Mouse (Mus musculus): ENCODE results near the gene Pacs1. TPM values are rescaled to one million over a fixed set of nuclear protein-coding genes. Genes with fewer than 3 reads are reported as not detected.
A peak's percentile ranks its signal among the peaks of the same experiment; 100 is the strongest.

Gene Pacs1
- polyA plus RNA-seq, 1 experiment from 2014 or later, result 9.3 TPM

DNA sequence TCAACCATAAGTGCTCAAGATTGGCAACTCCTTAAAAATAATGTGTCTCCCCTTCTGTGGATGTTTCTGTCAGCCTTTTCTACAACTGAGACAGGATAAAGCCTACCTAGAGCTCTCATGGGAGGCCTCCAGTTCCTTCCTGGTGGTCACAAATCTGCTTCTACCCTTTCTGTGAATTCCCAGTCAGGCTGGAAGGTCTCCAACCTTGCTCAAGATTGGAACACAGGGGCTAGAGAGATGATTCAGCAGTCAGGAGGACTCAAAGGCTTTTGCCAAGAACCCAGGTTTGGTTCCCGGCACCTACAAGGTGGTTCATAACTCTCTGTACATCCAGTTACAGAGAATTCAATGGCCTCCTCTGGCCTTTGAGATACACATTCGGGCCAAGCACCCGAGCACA lies 149.7 kb downstream of the Pacs1 start:
- DNase-seq (ENCODE audit: low spot score), result no peak
- no peak for TF ChIP-seq CTCF (IDR thresholded peaks at IDR 0.05)
- no peak for TF ChIP-seq EP300 (IDR thresholded peaks at IDR 0.05)
- WGBS, result 72% methylated on average over 3 of the region's 3 CpGs

GRCm38 (mm10) chr19:5122492-5122891 lies 150.4 kb downstream of the Pacs1 start:
- Histone ChIP-seq H3K4me1 (ENCODE audit: insufficient read depth, low read depth, low read length) (no peaks in the 10 kb centered on the region), H3K27me3 (replicated peaks; ENCODE audit: insufficient read depth, low read length) (no peaks in the 10 kb centered on the region), H3K36me3 (ENCODE audit: insufficient read depth, low read length) (no peaks in the 10 kb centered on the region), H3K4me2 (replicated peaks; ENCODE audit: low read depth, low read length) (no peak overlapping the region), H3K9ac (replicated peaks; ENCODE audit: low read depth) (no peak overlapping the region), H3K9me3 (ENCODE audit: low read length) (no peaks in the 10 kb centered on the region), H3K27ac (ENCODE audit: low read length) (no peak overlapping the region), H3K4me3 (ENCODE audit: low read depth, low read length) (no peak overlapping the region)
- no peak for DNase-seq (ENCODE audit: low spot score)
- no peak for TF ChIP-seq CTCF (IDR thresholded peaks at IDR 0.05)
- TF ChIP-seq EP300 (IDR thresholded peaks at IDR 0.05), result no peak
- ATAC-seq, result no peak
- 63% methylated on average over 10 of the region's 10 CpGs for WGBS

More for the DNA sequence above, 149.7 kb downstream of the Pacs1 start:
- Histone ChIP-seq H3K4me3 (ENCODE audit: low read depth, low read length) (no peak overlapping the region), H3K9me3 (ENCODE audit: low read length) (no peaks in the 10 kb centered on the region), H3K27ac (ENCODE audit: low read length) (no peak overlapping the region), H3K9ac (replicated peaks; ENCODE audit: low read depth) (no peak overlapping the region), H3K36me3 (ENCODE audit: insufficient read depth, low read length) (no peaks in the 10 kb centered on the region), H3K4me2 (replicated peaks; ENCODE audit: low read depth, low read length) (no peak overlapping the region), H3K27me3 (replicated peaks; ENCODE audit: insufficient read depth, low read length) (no peaks in the 10 kb centered on the region), H3K4me1 (ENCODE audit: insufficient read depth, low read depth, low read length) (no peaks in the 10 kb centered on the region)
- no peak for ATAC-seq

- Histone ChIP-seq H3K9me3 (ENCODE audit: low read length) (no peaks in the 10 kb centered on the region), H3K4me1 (ENCODE audit: insufficient read depth, low read depth, low read length) (peaks cover 7% of the 10 kb centered on the region), H3K36me3 (ENCODE audit: insufficient read depth, low read length) (0 out of 2 replicates have a peak, but pooled peaks cover 4% of the 10 kb centered on the region), H3K4me2 (replicated peaks; ENCODE audit: low read depth, low read length) (peak within 1 kb of the TSS; percentile 76), H3K27ac (ENCODE audit: low read length) (peak within 1 kb of the TSS; percentile 60), H3K9ac (replicated peaks; ENCODE audit: low read depth) (peak within 1 kb of the TSS; percentile 54), H3K27me3 (replicated peaks; ENCODE audit: insufficient read depth, low read length) (no peaks in the 10 kb centered on the region), H3K4me3 (ENCODE audit: low read depth, low read length) (peak within 1 kb of the TSS; percentile 79)
- WGBS, result 0% methylated on average over 18 of the region's 18 CpGs
- no peak; the same call in 1 of the 2 replicates for ATAC-seq
- TF ChIP-seq CTCF (IDR thresholded peaks at IDR 0.05) (no peak), EP300 (IDR thresholded peaks at IDR 0.05) (no peak)
- no peak for DNase-seq (ENCODE audit: low spot score)
Measured at GRCm38 (mm10) chr19:5118384-5118698, 154.6 kb downstream of the Pacs1 start, which contains the start of gene Klc2. TSS of gene Klc2 (minus strand) at chr19:5118560.

- ATAC-seq (peak; percentile 96), DNase-seq (ENCODE audit: low spot score) (peak; percentile 96)
- no peak for TF ChIP-seq EP300 (IDR thresholded peaks at IDR 0.05)
- peak; percentile 96 for TF ChIP-seq CTCF (IDR thresholded peaks at IDR 0.05)
- Histone ChIP-seq H3K9ac (replicated peaks; ENCODE audit: low read depth) (peak overlapping the region; percentile 54), H3K4me2 (replicated peaks; ENCODE audit: low read depth, low read length) (peak overlapping the region; percentile 76), H3K4me3 (ENCODE audit: low read depth, low read length) (peak overlapping the region; percentile 79), H3K9me3 (ENCODE audit: low read length) (no peaks in the 10 kb centered on the region), H3K4me1 (ENCODE audit: insufficient read depth, low read depth, low read length) (peaks cover 7% of the 10 kb centered on the region), H3K36me3 (ENCODE audit: insufficient read depth, low read length) (0 out of 2 replicates have a peak, but pooled peaks cover 4% of the 10 kb centered on the region), H3K27me3 (replicated peaks; ENCODE audit: insufficient read depth, low read length) (no peaks in the 10 kb centered on the region), H3K27ac (ENCODE audit: low read length) (peak overlapping the region; percentile 60)
- under 1% methylated on average over 72 of the region's 83 CpGs for WGBS
Measured at GRCm38 (mm10) chr19:5117494-5118383, 155.2 kb downstream of the Pacs1 start.

DNA sequence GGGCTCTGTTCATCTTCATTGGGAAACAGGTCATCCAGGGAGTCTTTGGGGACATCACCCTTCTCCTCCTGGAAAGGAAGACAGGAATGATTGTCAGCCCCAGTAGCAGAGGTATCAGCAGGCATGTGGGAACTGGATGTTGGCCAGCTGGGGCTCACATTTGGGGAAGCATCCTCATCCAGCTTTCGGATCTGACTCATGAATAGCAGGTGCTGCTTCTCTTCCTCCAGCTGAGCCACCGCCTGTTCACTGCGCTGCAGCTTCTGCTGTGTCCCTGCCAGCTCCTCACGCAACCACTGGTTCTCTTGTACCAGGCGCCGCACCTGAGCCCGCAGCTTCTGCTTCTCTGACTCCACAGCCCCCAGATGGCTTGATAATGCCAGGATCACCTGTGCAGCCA lies 159.1 kb downstream of the Pacs1 start:
- no peak for ATAC-seq
- WGBS, result 94% methylated on average over 7 of the region's 7 CpGs

GRCm38 (mm10) chr19:5109659-5110453 lies 163.1 kb downstream of the Pacs1 start:
- Histone ChIP-seq H3K9ac (replicated peaks; ENCODE audit: low read depth) (no peak overlapping the region), H3K27me3 (replicated peaks; ENCODE audit: insufficient read depth, low read length) (no peaks in the 10 kb centered on the region), H3K4me3 (ENCODE audit: low read depth, low read length) (no peak overlapping the region), H3K27ac (ENCODE audit: low read length) (no peak overlapping the region), H3K4me1 (ENCODE audit: insufficient read depth, low read depth, low read length) (peaks cover 7% of the 10 kb centered on the region; the same call in 1 of the 2 replicates), H3K4me2 (replicated peaks; ENCODE audit: low read depth, low read length) (no peak overlapping the region), H3K9me3 (ENCODE audit: low read length) (no peaks in the 10 kb centered on the region), H3K36me3 (ENCODE audit: insufficient read depth, low read length) (0 out of 2 replicates have a peak, but pooled peaks cover 4% of the 10 kb centered on the region)
- DNase-seq (ENCODE audit: low spot score), result no peak
- no peak for TF ChIP-seq EP300 (IDR thresholded peaks at IDR 0.05)
- peak; percentile 64 for TF ChIP-seq CTCF (IDR thresholded peaks at IDR 0.05)
- WGBS, result 68% methylated on average over 19 of the region's 19 CpGs
- no peak for ATAC-seq

More for the DNA sequence above, 159.1 kb downstream of the Pacs1 start:
- H3K36me3 ChIP-seq (ENCODE audit: insufficient read depth, low read length), result 0 out of 2 replicates have a peak, but pooled peaks cover 4% of the 10 kb centered on the region
- no peak overlapping the region for H3K9ac ChIP-seq (replicated peaks; ENCODE audit: low read depth)
- H3K4me3 ChIP-seq (ENCODE audit: low read depth, low read length), result no peak overlapping the region
- peaks cover 7% of the 10 kb centered on the region for H3K4me1 ChIP-seq (ENCODE audit: insufficient read depth, low read depth, low read length)
- no peak overlapping the region for H3K4me2 ChIP-seq (replicated peaks; ENCODE audit: low read depth, low read length)
- H3K9me3 ChIP-seq (ENCODE audit: low read length), result no peaks in the 10 kb centered on the region
- TF ChIP-seq EP300 (IDR thresholded peaks at IDR 0.05) (no peak), CTCF (IDR thresholded peaks at IDR 0.05) (no peak)
- H3K27me3 ChIP-seq (replicated peaks; ENCODE audit: insufficient read depth, low read length), result no peaks in the 10 kb centered on the region
- no peak overlapping the region for H3K27ac ChIP-seq (ENCODE audit: low read length)
- no peak for DNase-seq (ENCODE audit: low spot score)

Measured in lung, postnatal 0 days (tissue).